8 mouse cellular contexts compared by ENCODE assay signal in genomic region chr2:169750574-169751491, GRCm38 (mm10).
DNase-seq lines count a peak whose midpoint lies in the region; ATAC-seq lines count a peak whose summit lies in the region.

No protein-coding gene starts in this region.

- peak overlapping the region; percentile 63 for H3K27ac ChIP-seq in kidney, embryonic 14.5 days (ENCODE audit: low read depth, low read length)

- 19% methylated on average over 15 of the region's 15 CpGs for WGBS in kidney, embryonic 14.5 days

- H3K9ac ChIP-seq in kidney, embryonic 14.5 days (ENCODE audit: low read depth, low read length) = no peak overlapping the region

- no peak overlapping the region for H3K4me3 ChIP-seq in kidney, embryonic 14.5 days (ENCODE audit: low read length)

- no peaks in the 10 kb centered on the region for H3K36me3 ChIP-seq in kidney, embryonic 14.5 days (ENCODE audit: control insufficient read depth, insufficient read depth, low read length)

- no peaks in the 10 kb centered on the region for H3K27me3 ChIP-seq in kidney, embryonic 14.5 days (ENCODE audit: control insufficient read depth, insufficient read depth, low read length)

- no peaks in the 10 kb centered on the region; the same call in 1 of the 2 replicates for H3K9me3 ChIP-seq in kidney, embryonic 14.5 days (ENCODE audit: control insufficient read depth, low read length)

- ATAC-seq in kidney, embryonic 14.5 days (ENCODE audit: low FRiP score, low TSS enrichment) = peak; percentile 69

- peaks cover 30% of the 10 kb centered on the region for H3K4me1 ChIP-seq in kidney, embryonic 14.5 days (ENCODE audit: control insufficient read depth, insufficient read depth, low read length)

- DNase-seq in urinary bladder, postnatal 14 days (ENCODE audit: low spot score) = peak; percentile 31
- no peak for DNase-seq in urinary bladder, adult 18-20 months (ENCODE audit: low spot score in 2 of 2)
- peak; percentile 59 to 80 for DNase-seq in heart, adult 9 months (ENCODE audit: low spot score in 2 of 2)
- DNase-seq in lung, postnatal 10 days = peak; percentile 56
- DNase-seq in right cerebral cortex, adult 18-20 months = no peak
- no peak for DNase-seq in right cerebral cortex, adult 2 months (ENCODE audit: low spot score in 2 of 2)
- DNase-seq in testis, postnatal 14 days (ENCODE audit: low spot score) = no peak

- no peak overlapping the region for H3K4me2 ChIP-seq in kidney, embryonic 14.5 days (replicated peaks; ENCODE audit: low read depth, low read length)

Comparison
In these comparisons a context has a peak if more than half of its experiments do, and no peak if none do; other contexts are left out.
1. DNase-seq: peak in urinary bladder, postnatal 14 days (single experiment), heart, adult 9 months (2 of 2) and lung, postnatal 10 days (single experiment); none in urinary bladder, adult 18-20 months (0 of 2), right cerebral cortex, adult 18-20 months (single experiment), right cerebral cortex, adult 2 months (0 of 2) and testis, postnatal 14 days (single experiment).